Mouse (Mus musculus) forebrain, embryonic 10.5 days (tissue): Measurements from ENCODE around the gene Abcc1. TPM values are rescaled to one million over a fixed set of nuclear protein-coding genes. Genes with fewer than 3 reads are reported as not detected.

Experiments used
- DNase-seq: peaks from one replicate; pipeline ENCODE4 v3.0.0-alpha.2; 2017; ENCODE audit warnings: low spot score; ENCODE audit errors: extremely low spot score
- H3K27ac ChIP-seq: fragments of 300-500 bp; sonication (generic); 2 replicates; pipeline ENCODE4 v1.5.1; 2016; ENCODE audit warnings: mild to moderate bottlenecking
- H3K27me3 ChIP-seq: fragments of 300-500 bp; sonication (generic); 2 replicates; pipeline ENCODE4 v1.6.1; 2016; ENCODE audit warnings: mild to moderate bottlenecking; ENCODE audit not compliant: poor library complexity, severe bottlenecking
- H3K36me3 ChIP-seq: fragments of 300-500 bp; sonication (generic); replicated peaks from 2 replicates; pipeline ENCODE4 v1.6.1; 2016; ENCODE audit warnings: mild to moderate bottlenecking, moderate library complexity
- H3K4me1 ChIP-seq: fragments of 300-500 bp; sonication (generic); 2 replicates; pipeline ENCODE4 v1.6.1; 2016
- H3K4me3 ChIP-seq: fragments of 300-500 bp; sonication (generic); 2 replicates; pipeline ENCODE4 v1.5.1; 2016; ENCODE audit warnings: mild to moderate bottlenecking, moderate library complexity
- H3K9me3 ChIP-seq: fragments of 300-500 bp; sonication (generic); 2 replicates; pipeline ENCODE4 v1.6.1; 2016; ENCODE audit warnings: mild to moderate bottlenecking, moderate library complexity
- whole genome bisulfite sequencing: fragments of 180-500 bp; shearing (Covaris S2); methylation state at CpG from one replicate; pipeline ENCODE4 v1.1.7; 2016; 5-methylcytosine and 5-hydroxymethylcytosine counted together
- polyA plus RNA-seq: library from polyadenylated mRNA; unstranded; fragments of >200 nt; fragmentation: Nextera tagmentation; extraction: Ambion mirVana; gene quantifications from 2 replicates; pipeline ENCODE4 v1.2.1, GENCODE M21; 2016

The Abcc1 gene
- polyA plus RNA-seq, result 9.8 and 10.4 TPM in 2 replicates

DNA sequence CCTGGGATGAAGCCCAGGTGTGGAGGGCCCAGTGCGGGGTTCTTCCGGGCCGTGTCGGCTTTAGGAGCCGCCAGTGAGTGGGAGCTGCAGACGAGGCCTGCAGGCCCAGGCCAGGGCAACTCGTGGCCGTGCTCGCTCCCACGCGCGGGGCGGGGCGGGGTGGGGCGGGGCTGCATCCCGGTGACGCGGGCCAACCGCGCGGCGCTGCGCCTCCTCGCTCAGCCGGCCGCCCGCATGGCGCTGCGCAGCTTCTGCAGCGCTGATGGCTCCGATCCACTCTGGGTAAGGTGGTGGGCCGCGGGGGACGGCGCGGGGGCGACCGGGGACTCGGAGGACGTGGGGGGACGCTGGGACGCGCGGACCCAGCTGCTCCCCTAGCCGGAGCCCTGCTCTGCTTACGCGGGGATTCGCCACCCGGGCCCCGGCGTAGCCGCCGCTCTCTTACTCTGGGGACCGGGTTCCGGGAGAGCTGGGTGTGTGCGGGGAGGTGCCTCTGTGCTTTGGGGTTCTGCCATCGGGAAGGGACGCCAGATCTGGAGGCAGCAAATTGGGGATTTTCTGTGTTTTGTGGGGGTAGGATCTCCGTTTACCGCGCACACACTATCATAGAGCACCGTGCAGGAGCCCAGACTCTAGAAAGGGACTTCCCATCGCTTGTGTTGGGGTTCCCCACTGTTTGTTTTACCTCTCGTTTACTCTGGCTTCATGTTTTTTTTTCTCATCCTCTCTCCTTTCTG, at the start of gene Abcc1:
Gene Abcc1 (plus strand): TSS at position 197 of the 737 bp plus-strand sequence.
- H3K4me3 ChIP-seq, result peak within 1 kb of the TSS; percentile 87
- under 1% methylated on average over 64 of the region's 64 CpGs for WGBS

DNA sequence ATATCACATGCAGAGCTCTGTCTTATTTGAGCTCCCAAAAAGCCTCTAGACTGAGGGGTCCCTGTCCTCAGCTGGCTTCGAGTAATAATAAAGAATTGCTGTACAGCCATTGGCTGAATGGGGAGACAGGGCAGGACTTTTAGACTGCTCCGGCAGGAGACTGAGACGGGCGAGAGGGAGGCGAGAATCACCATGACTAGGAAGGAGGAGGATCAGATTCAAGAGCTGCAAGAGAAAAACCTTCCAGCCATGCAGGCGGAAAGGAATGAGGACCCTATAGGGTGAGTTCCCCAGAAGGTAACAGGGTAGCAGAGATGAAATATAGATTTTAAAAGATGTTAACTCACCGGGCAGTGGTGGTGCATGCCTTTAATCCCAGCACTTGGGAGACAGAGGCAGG, 48.4 kb upstream of the Abcc1 start:
- WGBS, result 91% methylated on average over 7 of the region's 7 CpGs
- Histone ChIP-seq H3K4me3 (no peak overlapping the region), H3K36me3 (peaks cover 63% of the 10 kb centered on the region), H3K27ac (no peak overlapping the region), H3K9me3 (no peaks in the 10 kb centered on the region), H3K27me3 (no peaks in the 10 kb centered on the region), H3K4me1 (peaks cover 13% of the 10 kb centered on the region)
- no peak for DNase-seq

More for the DNA sequence above, at the start of gene Abcc1:
- H3K9me3 ChIP-seq, result no peaks in the 10 kb centered on the region
- H3K27me3 ChIP-seq, result no peaks in the 10 kb centered on the region
- no peaks in the 10 kb centered on the region for H3K36me3 ChIP-seq
- peak; percentile 66 for DNase-seq
- H3K27ac ChIP-seq, result peak within 1 kb of the TSS; percentile 91
- peaks cover 17% of the 10 kb centered on the region for H3K4me1 ChIP-seq

DNA sequence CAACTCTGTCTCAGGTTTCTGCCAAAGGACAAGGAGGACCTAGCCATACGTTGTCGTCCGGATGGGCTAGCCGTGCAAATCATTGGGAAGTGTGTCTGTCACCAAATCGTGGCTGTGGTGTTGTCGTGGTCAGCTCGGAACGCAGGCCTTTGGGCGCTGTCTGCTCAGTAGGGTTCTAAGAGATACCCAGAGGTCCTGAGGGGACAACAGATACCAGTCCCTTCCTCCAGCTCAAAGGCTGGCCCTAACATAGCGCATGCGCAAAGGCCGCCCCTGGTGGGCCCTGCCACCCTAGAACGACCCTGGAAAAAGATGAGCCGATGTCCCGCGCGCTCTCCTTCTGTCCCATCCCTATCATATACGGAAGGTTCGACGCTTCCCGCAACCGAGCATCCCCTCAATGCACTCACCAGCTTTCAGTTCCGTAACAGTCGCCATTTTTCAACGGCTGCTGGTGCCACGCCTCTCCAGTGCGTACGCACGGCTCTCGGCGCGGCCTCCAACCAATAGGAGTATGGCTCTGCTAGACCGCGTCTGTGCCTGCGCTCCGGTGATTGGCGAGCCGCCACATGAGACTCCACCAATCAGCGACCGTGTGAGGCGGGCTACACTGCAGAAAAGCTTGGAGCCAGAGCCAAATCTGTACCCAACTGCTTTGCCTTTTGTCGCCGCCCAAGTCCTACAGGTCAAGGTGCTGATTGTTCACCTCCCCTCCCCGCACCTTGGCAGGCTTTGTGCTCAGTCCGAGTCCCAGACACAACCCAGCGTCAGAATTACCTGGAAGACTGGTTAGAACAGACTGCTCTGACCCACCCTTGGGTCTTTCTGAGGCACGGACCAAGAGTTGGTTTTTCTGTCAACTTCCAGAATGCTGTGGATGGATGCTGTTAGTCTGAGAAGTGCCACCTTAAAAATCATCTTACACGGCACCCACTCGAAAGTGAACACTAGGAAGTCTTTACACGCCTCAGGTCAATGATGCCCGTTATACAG, 44.2 kb upstream of the Abcc1 start, which contains the start of gene Fopnl:
Gene Fopnl (minus strand): TSS at position 522 of the 993 bp plus-strand sequence.
- peak; percentile 93 for DNase-seq
- WGBS, result 4% methylated on average over 51 of the region's 51 CpGs
- no peaks in the 10 kb centered on the region for H3K27me3 ChIP-seq
- peak within 1 kb of the TSS; percentile 72 for H3K4me3 ChIP-seq
- no peaks in the 10 kb centered on the region for H3K9me3 ChIP-seq
- H3K4me1 ChIP-seq, result peaks cover 13% of the 10 kb centered on the region
- H3K36me3 ChIP-seq, result peaks cover 23% of the 10 kb centered on the region
- H3K27ac ChIP-seq, result peak within 1 kb of the TSS; percentile 92

DNA sequence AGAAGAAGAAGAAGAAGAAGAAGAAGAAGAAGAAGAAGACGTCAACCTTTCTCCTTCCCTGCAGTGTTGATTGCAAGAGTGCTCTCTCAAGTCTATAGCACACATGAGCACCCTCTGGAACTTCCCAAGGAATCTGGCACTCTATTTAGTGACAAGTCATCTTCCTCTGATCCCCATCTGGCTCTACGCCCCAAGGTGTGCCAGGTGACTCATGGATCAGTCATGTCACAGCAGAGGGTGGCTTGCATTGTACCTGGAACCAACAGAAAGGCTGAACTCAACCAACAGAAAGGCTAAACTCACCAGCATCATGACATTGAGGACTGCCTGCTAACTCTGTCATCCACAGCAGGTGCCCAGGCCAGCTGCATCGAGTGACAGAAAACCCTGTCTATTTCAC, 41.7 kb upstream of the Abcc1 start:
- Histone ChIP-seq H3K27ac (no peak overlapping the region), H3K27me3 (no peaks in the 10 kb centered on the region), H3K4me1 (peaks cover 13% of the 10 kb centered on the region), H3K9me3 (no peaks in the 10 kb centered on the region), H3K36me3 (peaks cover 2% of the 10 kb centered on the region; the same call in 1 of the 2 replicates), H3K4me3 (no peak overlapping the region)
- no peak for DNase-seq
- WGBS, result 84% methylated on average over 3 of the region's 3 CpGs

DNA sequence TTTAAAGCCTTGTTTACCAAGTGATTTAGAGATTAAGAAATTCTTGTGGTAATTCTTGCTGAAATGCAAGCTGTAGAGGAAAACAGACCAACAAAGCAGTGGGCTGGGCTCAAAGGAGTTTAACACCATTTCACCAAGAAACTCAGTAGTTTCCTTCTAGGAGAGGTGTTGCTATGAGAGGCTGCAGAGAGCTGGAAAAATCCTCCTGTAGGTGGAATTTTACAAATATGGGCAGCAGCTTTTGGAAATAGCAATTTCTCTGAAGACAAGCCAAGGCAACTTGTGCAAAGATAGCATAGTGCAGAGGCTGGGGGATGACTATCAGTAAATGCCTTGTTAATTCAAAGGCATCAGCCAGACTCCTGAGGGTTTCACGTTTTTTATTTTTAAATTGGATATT, 40.9 kb upstream of the Abcc1 start:
- H3K9me3 ChIP-seq, result no peaks in the 10 kb centered on the region
- WGBS, result 54% methylated on average over 1 of the region's 1 CpGs
- no peak overlapping the region for H3K4me3 ChIP-seq
- no peaks in the 10 kb centered on the region for H3K36me3 ChIP-seq
- H3K27ac ChIP-seq, result no peak overlapping the region
- peaks cover 11% of the 10 kb centered on the region for H3K4me1 ChIP-seq
- no peaks in the 10 kb centered on the region for H3K27me3 ChIP-seq
- no peak for DNase-seq

DNA sequence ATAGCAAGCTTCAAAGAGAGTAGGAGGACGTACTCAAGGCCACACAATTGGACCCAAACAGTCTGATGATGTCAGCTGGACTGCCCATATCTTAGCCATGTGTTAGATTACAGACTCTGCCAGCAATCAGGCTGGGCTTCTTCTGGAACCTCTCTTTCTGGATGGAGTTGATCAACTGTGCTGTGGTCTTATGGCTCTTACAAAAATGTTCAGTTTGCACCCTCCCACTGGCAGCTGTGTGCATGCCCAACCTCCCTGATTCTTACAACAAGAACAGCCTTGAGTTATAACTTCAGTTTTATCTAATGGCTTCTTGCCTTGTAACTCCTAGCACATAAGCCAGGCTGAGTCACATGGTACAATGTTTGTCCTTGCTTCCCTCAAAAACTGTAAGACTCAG, 33.2 kb upstream of the Abcc1 start:
- H3K9me3 ChIP-seq, result no peaks in the 10 kb centered on the region
- H3K4me1 ChIP-seq, result no peaks in the 10 kb centered on the region
- H3K36me3 ChIP-seq, result no peaks in the 10 kb centered on the region
- no peak for DNase-seq
- H3K27ac ChIP-seq, result no peak overlapping the region
- 65% methylated on average over 1 of the region's 1 CpGs for WGBS
- H3K27me3 ChIP-seq, result no peaks in the 10 kb centered on the region
- no peak overlapping the region for H3K4me3 ChIP-seq

DNA sequence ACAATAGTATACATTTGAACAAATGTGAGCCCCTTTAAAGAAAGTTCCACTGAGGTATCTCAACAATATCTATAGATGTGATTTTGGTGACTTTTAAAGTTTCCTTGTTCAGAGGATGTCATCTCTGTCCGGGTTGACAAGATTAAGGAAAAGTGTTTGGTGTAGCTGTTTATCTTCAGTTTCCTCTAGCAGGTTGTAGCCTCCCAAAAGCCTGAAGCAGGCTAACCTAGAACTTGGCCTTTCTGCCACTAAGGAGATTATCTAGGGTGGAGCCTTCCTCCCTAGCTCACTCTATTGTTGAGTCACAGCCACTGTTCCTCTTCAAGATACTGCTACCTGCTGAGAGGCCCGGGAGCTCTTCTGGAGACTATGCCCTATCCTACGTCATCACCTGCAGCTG, 16.4 kb upstream of the Abcc1 start:
- H3K4me1 ChIP-seq, result no peaks in the 10 kb centered on the region
- 72% methylated on average over 3 of the region's 3 CpGs for WGBS
- no peak overlapping the region for H3K27ac ChIP-seq
- no peak for DNase-seq
- H3K9me3 ChIP-seq, result no peaks in the 10 kb centered on the region
- no peaks in the 10 kb centered on the region for H3K27me3 ChIP-seq
- no peak overlapping the region for H3K4me3 ChIP-seq
- no peaks in the 10 kb centered on the region for H3K36me3 ChIP-seq

DNA sequence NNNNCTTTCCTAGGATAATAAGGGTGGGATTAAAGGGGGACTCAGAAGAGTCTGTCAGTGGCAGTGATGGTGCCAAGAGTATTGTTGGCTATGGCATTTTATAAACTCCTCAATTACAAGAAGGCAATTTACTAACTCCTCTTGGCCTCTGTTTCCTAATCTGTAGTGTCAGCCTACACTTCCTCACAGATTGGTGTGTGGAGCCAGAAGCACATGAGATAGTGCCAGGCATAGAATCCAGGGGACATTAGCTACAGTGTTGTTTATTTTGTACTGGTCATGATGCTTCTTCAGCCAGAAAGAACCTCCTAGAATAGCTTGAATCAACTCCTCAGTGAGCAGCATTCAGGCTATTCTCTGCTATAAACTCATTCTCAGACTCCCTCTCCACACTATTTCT, 9.8 kb upstream of the Abcc1 start:
- Histone ChIP-seq H3K27me3 (no peaks in the 10 kb centered on the region), H3K9me3 (no peaks in the 10 kb centered on the region), H3K4me1 (no peaks in the 10 kb centered on the region), H3K4me3 (no peak overlapping the region), H3K27ac (no peak overlapping the region), H3K36me3 (no peaks in the 10 kb centered on the region)
- no peak for DNase-seq

DNA sequence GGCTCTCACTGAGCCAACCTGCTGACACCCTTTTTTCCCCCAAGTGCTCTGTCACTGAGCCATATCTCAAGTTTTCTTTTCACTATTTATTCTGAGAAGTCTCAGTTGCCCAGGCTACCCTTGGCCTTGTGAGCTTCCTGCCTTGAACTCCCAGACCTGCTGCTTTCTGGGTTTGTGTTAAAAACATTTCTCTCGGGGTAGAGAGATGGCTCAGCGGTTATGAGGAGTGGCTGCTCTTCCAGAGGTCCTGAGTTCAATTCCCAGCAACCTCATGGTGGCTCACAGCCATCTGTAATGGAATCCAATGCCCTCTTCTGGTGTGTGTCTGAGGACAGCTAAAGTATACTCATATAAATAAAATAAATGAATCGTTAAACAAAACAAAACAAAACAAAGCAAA, 9.1 kb upstream of the Abcc1 start:
- Histone ChIP-seq H3K4me1 (no peaks in the 10 kb centered on the region), H3K27me3 (no peaks in the 10 kb centered on the region), H3K9me3 (no peaks in the 10 kb centered on the region), H3K4me3 (no peak overlapping the region), H3K27ac (no peak overlapping the region), H3K36me3 (no peaks in the 10 kb centered on the region)
- DNase-seq, result no peak
- whole genome bisulfite sequencing, result 83% methylated on average over 3 of the region's 3 CpGs

DNA sequence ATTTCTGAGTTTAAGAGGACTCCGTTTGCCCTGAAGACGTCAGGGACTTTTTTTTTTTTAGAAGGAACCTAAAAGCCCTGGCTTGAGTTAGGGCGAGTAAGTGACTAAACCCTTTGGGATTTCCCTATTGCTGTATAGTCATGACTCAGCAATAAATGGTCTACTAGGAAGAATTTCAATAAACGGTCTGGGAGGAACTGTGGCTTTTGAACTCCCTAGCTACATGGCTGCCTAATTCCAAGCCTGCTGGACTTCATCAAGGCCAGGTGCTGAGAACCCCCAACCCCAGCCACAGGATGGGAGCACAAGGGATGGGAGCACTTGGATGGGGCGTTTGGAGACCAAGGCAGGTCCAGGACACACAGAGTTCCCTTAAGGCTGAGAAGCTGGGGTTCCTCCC, 8.7 kb upstream of the Abcc1 start:
- no peak for DNase-seq
- 80% methylated on average over 5 of the region's 5 CpGs for WGBS

DNA sequence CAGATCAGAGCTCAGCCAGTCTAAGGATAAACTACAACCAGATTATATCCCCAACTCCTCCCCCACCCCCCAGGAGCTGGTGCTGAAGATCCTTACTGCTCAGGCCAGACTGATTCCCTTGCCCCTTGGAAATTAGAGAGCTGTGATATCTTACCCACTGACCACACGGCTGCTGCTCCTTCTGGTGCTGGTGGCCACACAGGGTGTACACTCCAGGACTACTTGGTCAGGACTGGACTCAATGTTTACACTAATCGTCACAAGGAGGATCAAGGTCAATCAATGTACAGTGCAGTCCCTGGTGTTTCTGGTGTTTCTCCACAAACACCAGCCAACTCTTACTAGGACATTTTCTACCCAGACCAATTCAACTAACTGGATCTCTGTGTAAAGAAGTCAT, 3.5 kb upstream of the Abcc1 start:
- no peak overlapping the region for H3K4me3 ChIP-seq

More for the DNA sequence above, 8.7 kb upstream of the Abcc1 start:
- H3K4me1 ChIP-seq, result no peaks in the 10 kb centered on the region
- no peak overlapping the region for H3K27ac ChIP-seq
- H3K4me3 ChIP-seq, result no peak overlapping the region
- H3K9me3 ChIP-seq, result no peaks in the 10 kb centered on the region
- H3K36me3 ChIP-seq, result no peaks in the 10 kb centered on the region
- no peaks in the 10 kb centered on the region for H3K27me3 ChIP-seq

DNA sequence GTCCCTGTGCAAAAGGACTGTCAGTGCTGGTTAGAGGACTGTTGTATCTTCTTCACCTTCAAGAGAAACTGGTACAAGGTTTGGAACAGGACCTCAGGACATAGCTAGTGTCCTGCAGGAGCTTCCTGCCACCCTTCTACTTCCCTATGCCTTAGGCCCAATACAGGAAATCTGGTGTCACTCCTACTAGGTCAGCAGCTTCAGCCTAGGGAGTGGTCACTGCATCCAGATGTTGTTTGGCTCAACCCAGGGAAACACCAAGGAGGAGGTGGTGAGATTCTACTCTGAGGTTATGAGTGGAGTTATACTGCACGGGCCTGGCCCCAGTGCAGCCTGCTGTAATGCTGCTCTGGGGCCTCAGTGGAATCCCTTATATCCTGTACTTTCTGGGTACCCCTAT, 2.8 kb upstream of the Abcc1 start:
- peaks cover 17% of the 10 kb centered on the region for H3K4me1 ChIP-seq
- no peaks in the 10 kb centered on the region for H3K27me3 ChIP-seq
- no peaks in the 10 kb centered on the region for H3K9me3 ChIP-seq
- DNase-seq, result no peak
- H3K4me3 ChIP-seq, result no peak overlapping the region
- no peaks in the 10 kb centered on the region for H3K36me3 ChIP-seq
- 87% methylated on average over 1 of the region's 1 CpGs for WGBS
- H3K27ac ChIP-seq, result no peak overlapping the region

More for the DNA sequence above, 3.5 kb upstream of the Abcc1 start:
- no peak for DNase-seq
- Histone ChIP-seq H3K4me1 (peaks cover 17% of the 10 kb centered on the region), H3K36me3 (no peaks in the 10 kb centered on the region), H3K27ac (no peak overlapping the region), H3K9me3 (no peaks in the 10 kb centered on the region), H3K27me3 (no peaks in the 10 kb centered on the region)
- 76% methylated on average over 2 of the region's 2 CpGs for WGBS

DNA sequence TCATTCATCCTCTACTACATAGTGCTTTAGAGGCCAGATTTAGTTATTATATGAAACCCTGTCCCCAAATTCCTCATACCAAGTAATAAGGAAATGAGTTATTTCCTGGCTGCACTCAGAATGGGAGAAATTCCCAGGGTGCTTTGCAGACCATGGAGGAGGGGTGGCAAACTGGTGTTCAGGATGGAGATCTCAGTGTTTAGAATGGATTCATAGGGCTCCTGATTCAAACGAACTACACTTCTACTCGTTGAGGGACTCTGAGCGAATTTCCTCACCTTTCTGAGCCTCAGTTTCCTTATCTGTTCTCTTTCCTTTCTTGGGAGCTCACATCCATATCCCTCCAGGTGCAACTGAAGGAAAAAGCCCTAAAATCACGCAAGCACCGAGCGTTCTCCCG, 427 bp upstream of the Abcc1 start:
- Histone ChIP-seq H3K27ac (peak overlapping the region; percentile 91), H3K4me1 (peaks cover 17% of the 10 kb centered on the region), H3K4me3 (peak overlapping the region; percentile 87), H3K27me3 (no peaks in the 10 kb centered on the region), H3K9me3 (no peaks in the 10 kb centered on the region), H3K36me3 (no peaks in the 10 kb centered on the region)
- 2% methylated on average over 7 of the region's 7 CpGs for WGBS
- DNase-seq, result no peak
